Mouse (Mus musculus): ENCODE results near the gene Pip4k2b.
"Not testable (repeated sequence)": the region's sequence is repeated elsewhere in the genome, so short reads cannot be mapped to it uniquely, and the experiment has no call there.

The Pip4k2b gene

DNA sequence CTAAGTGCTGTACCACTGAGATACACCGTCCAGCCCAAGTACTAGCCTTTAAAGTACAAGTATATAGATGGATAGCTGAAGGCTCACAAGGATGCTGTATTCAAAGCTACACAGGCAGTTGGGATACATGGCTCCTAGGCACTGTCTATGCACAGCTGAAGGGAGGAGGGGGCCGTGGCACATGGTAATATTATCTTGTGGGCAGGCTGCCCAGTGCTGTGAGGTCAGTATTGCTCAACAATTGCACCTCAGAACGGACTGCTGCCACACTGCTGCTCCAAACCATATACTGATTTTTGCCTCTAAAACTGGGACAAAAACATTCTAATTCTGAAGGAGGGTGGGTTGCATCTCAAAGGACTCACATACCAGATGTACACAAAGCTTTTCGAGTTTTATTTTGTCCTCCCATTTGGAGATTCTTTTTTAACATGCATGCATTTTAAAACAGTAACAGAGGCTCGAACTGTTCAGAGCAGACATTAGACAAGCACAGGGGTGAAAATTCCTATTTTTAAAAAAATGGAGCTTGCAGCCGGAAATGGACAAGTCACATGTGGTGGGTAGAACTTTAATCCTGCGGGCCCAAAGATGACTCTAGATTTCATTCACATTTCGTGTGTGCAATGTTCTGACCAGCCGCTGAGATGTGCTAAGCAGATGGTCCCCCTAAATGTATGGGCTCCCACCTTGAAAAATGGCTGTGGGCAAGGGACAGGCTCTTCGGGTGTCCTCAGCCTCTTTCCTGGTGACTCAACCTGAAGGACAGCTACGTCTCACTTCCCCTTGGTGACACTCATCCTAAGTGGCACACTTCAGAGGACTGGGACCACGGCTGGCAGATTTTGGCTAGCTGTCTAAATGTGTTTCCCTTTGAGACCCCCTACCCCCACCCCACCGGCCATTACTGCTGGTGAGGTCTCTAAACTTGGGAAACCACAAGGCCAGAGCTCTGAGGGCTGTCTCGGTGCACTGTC, 29.4 kb downstream of the Pip4k2b start:
- DNase-seq (ENCODE audit: low spot score in 2 of 2), result no peak

DNA sequence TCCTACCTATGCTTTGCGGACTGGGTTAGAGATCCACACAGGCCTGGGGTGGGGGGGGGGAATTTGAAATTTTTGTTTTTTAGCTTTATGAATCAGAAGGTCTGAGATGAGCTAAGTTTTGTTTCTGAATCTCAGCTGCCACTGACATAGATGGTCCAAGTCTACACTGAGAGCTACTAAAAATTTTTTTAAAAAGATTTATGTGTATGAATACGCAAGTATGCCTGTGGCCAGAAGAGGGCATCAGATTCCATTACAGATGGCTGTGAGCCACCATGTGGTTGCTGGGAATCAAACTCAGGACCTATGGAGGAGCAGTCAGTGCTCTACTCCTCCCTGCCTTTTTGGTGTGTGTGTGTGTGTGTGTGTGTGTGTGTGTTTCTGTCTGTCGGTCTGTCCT, 30.1 kb downstream of the Pip4k2b start:
- DNase-seq (ENCODE audit: low spot score in 2 of 2), result no peak

DNA sequence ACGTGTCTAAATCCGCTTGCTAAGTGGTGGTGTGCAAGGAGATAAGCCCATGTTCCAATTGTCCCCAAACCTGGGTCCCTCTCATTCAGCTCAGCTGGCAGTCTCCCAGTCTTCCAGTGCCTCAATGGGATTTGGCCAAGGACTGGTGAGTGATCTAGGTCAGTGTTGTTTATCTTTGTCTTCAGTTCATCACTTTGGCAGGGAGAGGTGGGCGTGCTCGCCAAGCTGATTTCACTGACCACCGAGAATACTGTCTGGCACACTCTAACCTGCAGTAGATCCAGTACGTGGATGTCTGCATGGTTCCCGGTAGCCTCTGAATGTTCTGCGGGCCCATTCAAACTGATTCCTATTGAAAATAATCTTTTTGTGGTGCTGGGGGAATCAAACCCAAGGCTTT, 30.6 kb downstream of the Pip4k2b start:
- no peak for DNase-seq (ENCODE audit: low spot score in 2 of 2)

DNA sequence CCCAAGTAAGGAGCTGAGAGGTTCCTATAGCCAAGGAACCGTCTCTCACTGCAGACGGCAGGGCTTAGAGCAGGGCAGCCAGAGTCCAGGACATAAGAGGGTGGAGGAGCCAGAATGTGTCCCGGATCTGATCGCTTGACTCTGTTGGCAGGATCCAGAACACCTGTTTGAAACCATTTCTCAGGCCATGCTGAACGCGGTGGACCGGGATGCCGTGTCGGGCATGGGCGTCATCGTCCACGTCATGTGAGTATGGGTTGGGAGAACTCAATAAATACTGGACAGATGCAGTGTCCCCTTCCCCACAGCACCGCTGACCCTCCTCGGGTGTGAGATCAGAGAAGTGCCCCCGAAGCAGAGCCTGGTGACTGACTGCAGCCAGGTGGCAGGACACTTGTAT, 32.2 kb downstream of the Pip4k2b start:
- DNase-seq (ENCODE audit: low spot score in 2 of 2), result no peak

DNA sequence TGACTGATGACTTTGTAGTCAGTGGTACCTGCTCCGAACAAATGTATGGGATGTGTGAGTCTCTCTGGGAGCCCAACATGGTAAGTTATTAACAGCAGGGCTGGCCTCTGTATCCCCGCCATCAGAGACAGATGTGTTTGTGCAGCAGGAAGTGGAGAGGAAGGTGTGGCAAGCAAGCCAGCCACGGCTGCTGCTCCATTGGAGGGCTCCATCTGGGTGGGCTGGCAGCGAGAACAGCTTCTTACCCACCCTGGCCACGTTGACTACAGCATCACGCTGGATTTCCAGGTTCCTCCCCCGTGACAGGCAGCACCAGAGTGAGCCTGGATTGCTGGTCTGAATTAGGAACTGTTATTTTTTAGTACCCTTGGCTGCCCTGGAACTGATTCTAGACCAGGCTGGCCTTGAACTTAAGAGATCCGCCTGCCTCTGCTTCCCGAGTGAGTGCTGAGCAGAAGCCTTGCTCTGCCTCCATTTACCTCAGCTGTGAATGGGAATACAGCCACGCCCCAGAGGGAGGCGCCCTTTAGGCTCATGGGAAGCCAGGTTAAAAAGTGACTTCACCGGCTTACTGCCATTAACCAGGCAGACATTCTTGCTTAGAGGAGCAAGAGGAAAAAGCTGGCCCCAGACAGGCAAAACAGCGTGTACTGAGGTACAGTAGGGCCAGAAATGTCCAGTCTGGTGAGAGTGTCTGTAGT, 33.2 kb downstream of the Pip4k2b start:
- DNase-seq (ENCODE audit: low spot score in 2 of 2), result no peak

DNA sequence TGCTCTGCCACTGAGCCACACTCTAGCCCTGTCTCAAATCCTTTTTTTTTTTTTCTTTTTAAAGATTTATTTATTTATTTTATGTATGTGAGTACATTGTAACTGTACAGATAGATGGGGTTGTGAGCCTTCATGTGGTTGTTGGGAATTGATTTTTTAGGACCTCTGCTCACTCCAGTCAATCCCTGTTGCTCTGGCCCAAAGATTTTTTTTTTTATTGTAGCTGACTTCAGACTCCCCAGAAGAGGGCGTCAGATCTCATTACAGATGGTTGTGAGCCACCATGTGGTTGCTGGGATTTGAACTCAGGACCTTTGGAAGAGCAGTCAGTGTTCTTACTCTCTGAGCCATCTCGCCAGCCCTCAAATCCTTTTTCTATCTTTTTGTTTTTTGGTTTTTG, 34.4 kb downstream of the Pip4k2b start:
- DNase-seq (ENCODE audit: low spot score in 2 of 2), result not testable (repeated sequence)

DNA sequence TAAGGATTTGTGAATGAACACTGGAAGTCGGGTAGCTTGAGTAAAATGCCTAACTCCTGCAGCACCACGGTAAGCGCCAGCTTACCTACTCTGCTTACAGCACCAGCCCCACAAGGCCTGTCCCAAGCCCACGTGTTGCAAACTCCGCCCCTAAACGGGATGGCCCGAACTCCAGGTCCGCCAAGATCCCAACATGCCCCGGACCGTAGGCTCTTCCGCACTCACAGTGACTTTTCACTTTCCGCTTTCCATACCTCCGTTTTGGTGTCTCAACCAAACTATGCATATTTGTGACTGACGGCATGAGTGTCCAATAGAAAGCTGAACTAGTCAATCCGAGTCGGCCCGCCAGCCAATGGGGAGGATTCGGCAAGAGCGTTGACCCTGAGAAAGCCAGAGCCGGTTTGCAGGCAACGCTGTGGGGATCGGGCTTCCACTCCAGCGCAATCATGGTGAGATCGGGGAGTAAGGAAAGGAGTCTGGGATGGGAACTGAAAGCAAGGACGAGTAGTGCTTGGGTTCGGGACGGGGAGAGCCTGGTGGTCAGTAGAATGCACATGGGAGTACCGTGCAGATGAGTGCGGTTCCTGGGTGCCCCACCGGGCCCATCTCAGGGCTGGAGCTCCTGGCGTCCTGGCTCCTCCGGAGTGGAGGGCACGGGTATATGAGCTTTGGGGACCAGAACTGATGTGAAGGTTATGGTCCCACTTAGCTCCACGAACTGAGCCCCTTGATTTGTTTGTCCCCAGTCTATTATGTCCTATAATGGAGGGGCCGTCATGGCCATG, 41.3 kb downstream of the Pip4k2b start, which contains the start of gene Psmb3:
Psmb3 (plus strand) TSS at position 361 of the 788 bp plus-strand sequence.
- peak; percentile 92 to 98 for DNase-seq (ENCODE audit: low spot score in 2 of 2)

DNA sequence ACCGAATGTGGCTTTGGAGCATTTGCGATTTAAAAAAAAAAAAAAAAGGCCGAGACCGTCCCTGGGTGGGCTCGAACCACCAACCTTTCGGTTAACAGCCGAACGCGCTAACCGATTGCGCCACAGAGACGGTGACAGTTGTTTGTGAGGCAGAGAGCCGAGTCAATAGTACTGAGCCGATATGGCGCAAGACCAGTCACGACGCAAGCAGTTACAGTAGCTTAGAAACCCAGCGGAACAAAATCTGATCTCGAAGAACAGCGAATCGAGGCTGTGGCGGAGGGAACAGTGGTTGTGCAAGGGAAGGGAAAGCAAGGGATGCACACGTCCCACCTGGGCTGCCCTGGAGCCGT, 42.1 kb downstream of the Pip4k2b start:
- DNase-seq (ENCODE audit: low spot score in 2 of 2), result peak; percentile 74 to 87

DNA sequence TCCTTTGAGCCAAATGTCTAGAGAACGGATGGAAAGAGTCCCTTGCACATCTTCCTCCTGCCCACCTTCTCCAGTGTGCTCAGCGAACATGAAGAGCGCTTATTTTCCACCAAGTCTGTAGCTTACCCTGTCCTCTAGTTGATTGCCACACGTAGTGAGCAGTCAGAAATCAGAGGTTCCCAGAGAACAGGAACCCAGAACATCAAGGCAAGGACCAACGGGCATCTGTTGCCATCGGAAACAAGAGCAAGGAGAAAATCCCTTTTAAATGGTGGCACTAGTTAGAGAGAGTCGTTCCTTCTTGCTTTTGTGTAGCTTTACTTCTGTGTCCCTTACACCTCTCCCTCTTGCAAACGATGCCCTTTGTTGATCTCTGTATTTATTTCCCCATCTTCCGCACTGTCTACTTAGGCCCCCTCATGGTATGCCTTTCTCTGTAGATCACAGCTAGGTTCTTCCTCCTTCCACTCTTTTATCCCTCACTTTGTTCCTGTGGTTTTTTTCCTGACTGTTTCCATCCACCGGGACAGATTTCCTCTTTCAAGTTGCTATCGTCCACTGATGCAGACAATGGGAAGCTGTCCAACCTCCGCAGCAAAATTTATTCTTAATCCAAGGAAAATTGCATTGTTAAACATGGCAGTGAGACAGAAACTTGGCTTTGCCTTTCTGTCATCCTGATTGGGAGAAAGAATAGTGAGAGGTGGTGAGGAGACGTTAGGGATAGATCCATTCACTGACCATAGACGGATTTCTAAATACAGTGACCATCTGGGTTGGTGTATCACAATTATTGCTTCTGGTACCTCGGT, 42.7 kb downstream of the Pip4k2b start:
- DNase-seq (ENCODE audit: low spot score in 2 of 2), result no peak

DNA sequence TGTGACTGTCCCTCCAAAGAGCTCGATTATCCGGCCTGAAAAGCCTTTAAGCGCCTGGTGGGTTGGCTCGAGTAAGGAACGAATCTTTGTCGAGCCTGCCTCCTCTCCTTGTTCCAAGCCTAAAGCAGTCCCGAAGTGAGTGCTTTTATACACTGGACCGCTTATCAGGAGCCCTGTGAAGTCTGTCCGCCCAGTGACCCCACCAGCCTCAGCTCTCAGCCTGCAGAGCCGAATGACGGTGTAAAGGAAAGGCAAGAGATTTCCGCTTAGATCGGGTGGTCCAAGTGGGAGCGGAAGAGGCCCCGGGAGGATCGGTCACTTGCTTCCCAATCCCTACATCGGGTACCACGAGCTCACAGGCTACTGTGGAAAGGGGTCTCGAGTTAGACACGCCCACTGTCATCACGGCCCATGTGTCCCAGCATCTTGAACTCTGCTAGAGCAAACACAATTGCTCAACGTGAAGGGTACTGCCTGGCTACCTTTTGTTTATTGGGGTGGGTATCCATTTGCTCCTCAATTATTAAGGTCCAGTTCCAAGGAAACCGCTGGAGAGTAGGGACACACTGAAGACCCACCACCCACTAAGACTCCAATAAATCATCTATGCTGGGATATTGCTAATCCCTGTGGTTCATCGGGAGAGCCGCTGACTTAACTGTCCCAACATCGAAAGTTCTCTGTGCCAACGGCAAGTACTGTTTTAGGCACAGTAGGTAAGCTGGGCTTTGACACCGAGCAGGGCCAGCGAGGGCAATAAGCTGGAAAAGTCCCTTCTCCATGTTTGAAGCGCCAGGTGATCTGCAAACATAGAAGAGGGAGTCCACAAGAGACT, 43.5 kb downstream of the Pip4k2b start:
- no peak for DNase-seq (ENCODE audit: low spot score in 2 of 2)

DNA sequence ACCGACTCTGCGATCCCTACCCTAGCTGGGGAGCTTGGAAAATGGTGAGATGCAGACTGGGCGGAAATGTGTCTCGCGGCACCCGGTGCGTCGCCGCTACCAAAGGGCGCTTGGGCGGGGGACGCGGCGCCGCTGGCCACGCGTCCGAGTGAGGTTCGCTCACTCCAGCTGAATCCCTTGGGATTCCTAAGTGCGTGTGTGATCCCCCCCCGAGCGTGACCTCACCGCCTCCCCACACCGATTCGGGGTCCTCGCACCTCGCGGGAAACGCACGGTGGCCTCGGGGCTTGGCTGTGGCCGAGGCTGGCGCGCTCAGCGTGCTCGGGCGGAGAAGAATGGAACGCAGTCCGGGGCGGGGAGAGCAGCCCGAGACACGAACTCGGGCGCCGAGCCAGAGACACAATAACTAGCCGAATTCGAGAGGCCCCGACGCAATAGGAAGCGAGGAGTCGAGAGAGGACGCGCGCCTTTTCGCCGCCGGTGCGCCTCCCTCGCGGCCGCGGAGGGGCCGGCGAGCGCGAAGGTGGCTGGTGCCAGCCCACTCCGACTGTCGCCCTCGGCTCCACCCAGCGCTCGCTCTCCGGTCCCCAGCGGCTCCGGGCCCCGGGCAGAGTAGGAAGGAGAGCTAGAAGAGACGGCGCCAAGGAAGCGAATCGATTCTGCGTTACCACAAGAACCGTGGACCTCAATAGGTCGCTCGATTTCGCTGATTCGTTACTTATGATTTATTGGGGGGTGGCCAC, 44.3 kb downstream of the Pip4k2b start, which contains the start of gene Pcgf2:
Pcgf2 (minus strand) TSS at position 495 of the 743 bp plus-strand sequence.
- DNase-seq (ENCODE audit: low spot score in 2 of 2), result peak in 1 of 2 experiments; percentile 35

DNA sequence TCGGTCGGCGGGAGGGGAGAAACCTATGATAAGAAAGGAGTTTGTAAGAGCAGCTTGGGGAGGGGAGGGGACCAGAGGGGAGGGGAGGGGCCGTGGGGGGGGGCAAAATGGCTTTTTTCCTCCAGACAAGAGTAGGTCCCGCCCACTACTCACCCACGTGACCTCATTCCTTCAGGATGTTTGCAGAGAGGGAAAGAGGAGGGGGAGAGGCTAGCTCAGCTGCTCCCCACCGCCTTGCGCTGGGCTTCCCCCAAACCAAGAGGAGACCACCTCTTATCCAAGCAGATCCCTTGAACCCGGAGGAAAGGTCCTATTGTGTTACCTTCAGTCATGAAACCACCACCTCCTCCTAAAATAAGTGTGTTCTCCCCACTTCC, 44.9 kb downstream of the Pip4k2b start:
- DNase-seq (ENCODE audit: low spot score in 2 of 2), result no peak

DNA sequence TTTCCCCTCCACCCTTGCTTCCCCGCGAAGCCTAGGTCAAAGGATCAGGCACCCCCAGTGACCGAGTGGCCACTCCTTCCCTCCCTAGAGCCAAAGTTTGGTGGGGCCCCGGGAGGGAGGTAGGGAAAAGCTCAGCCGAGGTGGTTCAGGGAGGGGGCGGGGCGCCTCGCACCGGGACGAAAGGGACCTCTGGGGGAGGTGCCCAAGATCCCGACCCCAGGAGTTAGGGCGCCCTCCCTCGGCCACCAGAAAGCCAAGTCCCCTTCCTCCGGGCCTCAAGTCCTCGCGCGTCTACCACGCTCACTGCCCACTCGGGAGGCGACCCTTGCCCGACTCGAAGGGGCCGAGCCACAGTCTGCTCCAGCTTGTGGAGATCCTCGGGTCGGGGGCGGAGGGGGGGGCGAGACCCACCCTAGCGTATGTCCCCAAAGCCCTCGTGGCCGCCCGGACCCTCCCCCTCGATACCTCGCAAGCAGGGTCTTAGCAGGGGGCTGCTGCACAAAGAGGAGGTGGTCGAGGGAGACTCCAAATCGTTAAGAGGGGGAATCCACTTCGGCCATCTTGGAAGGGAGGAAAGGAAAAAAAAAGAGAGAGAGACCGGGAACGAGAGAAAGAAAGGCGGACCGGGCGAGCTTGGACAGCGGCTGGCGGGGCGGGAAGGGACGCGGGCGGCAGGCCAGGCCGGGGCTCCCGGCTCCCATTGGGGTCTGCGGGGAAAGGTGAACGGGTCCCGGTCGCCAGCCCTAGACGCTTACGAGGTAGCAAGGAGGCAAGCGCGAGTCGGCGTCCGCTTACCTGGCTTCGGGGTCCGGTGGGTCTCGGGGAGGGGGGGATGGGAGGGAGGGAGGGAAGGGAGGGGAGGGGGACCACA, 45.5 kb downstream of the Pip4k2b start:
- DNase-seq (ENCODE audit: low spot score in 2 of 2), result peak in 1 of 2 experiments; percentile 24

DNA sequence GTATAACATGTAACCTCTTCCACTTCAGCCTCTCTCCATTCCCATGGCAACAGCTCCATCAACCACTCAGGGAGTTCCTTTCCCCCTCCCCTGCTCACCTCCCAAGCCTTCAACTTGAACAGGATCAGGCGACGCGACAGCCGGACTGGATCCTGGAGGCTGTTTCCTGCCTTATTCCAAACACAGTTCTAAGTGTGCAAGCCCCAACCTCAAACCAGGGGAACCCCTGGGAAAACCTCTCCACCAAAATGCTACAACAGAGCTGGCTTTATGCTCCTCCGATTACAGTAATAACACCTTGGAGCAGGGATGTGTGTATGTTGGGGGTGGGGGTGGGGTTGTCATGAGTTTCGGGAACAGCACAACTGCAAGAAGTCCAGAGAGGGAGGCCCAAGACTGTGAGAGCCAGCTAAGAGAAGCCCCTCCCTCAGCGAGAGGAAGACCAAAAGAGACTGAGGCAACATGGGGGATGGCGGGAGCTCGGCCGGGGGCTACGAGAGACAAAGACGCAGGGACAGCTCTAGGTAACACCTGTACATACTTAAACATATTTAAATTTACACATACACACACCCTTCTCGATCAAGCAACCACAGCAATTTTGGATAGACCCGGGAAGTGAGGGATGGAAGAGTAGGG, 46.5 kb downstream of the Pip4k2b start:
- no peak for DNase-seq (ENCODE audit: low spot score in 2 of 2)

DNA sequence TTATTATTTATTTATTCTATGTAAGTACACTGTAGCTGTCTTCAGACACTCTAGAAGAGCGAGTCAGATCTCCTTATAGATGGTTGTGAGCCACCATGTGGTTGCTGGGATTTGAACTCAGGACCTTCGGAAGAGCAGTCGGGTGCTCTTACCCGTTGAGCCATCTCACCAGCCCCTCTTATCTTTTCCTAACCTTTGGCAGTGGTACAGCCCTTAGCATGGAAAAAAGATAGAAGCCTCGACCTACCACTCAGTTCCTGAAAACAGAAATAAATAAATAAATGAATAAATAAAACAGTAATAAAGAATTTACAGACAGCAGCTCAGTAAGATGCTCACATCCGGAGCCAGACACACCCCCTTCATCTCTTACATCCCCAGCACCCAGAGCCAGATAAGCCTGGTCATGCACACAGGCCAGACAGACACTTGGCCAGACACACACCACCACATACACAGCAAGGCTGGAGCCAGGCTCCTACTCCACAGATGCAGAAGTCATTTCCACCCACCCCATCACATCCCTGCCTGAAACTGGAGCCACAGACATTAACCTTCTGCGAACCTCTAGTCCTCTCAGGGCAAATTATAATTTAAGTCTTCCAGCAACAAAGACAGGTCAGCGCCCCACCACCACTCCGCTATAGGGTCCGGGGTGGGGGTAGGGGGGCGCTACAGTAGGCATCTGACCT, 47.2 kb downstream of the Pip4k2b start:
- DNase-seq (ENCODE audit: low spot score in 2 of 2), result no peak

DNA sequence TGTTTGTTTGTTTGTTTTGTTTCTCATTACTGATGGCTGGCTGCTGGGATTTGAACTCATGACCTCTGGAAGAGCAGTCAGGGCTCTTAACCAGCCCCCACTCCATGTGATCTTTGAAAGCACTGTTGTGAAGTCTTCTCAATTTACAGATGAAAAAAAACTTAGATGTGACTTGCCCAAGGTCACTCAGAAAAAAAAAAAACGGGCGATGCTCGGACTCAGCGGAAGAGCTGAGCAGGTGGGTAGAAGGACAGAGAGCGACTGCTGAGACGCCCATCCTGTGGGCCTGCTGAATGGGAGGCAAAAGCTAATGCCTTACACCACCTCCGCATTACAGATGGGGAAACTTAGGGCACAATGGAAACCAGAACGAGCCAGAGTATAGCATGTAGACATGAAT, 47.8 kb downstream of the Pip4k2b start:
- DNase-seq (ENCODE audit: low spot score in 2 of 2), result no peak

DNA sequence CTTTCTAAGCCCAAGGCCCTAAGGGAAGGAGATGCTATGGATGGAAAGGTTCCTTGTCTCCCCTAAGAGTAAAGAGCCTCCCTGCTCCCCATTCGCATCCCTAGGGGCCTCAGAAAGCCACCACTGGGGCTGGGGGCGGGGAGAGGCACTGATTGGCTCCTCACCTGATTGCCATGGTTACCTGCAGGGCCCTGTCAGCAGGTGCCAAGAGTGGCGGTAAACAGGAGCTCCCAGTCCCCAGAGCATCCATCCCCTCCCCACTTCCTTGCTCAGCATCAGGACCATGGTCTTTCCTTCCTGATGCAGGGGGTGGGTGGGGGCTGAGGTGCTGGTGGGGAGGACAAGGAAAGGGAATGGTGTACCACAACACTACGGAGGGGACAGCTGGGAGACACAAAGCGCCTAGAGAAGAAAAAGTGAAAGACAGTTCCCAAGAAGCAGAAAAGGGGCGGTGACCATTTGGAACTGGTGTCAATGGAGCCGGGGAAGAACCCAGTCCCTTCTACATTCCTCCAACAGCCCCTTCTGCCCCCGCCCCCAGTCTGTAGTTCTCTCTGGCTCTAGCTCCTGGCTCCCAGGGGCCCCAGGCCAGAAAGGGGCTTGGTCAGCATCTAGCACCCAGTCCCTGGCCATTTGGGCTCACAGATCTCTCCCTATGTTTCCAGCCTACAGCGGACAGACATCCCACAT, 48.6 kb downstream of the Pip4k2b start:
- DNase-seq (ENCODE audit: low spot score in 2 of 2), result no peak
